Mouse (Mus musculus) induced T-regulatory cell, adult 2 months (primary cell): ENCODE measurements around the gene Ehbp1.
A peak's percentile ranks its signal among the peaks of the same experiment; 100 is the strongest.

Experiments used
- DNase-seq: peaks from one replicate; pipeline ENCODE4 v3.0.0-alpha.2; 2012; ENCODE audit warnings: low read depth

The Ehbp1 gene

GRCm38 (mm10) chr11:22342242-22343207 is at the start of gene Ehbp1:
Gene Ehbp1, minus strand, starts transcription at chr11:22342292.
- no peak for DNase-seq

GRCm38 (mm10) chr11:22387472-22388098 is 45.5 kb upstream of the Ehbp1 start:
- DNase-seq = no peak

GRCm38 (mm10) chr11:22383532-22383931 is 41.4 kb upstream of the Ehbp1 start:
- no peak for DNase-seq

GRCm38 (mm10) chr11:22374811-22375210 is 32.7 kb upstream of the Ehbp1 start:
- no peak for DNase-seq

- DNase-seq = no peak
Measured at GRCm38 (mm10) chr11:22373290-22373674, 31.2 kb upstream of the Ehbp1 start.

- no peak for DNase-seq
Measured at GRCm38 (mm10) chr11:22372609-22373289, 30.7 kb upstream of the Ehbp1 start.

- DNase-seq = no peak
Measured at GRCm38 (mm10) chr11:22369841-22370240, 27.7 kb upstream of the Ehbp1 start.

GRCm38 (mm10) chr11:22368621-22369020 is 26.5 kb upstream of the Ehbp1 start:
- DNase-seq = no peak

GRCm38 (mm10) chr11:22366486-22366885 is 24.4 kb upstream of the Ehbp1 start:
- DNase-seq = no peak

GRCm38 (mm10) chr11:22353962-22354621 is 12.0 kb upstream of the Ehbp1 start:
- DNase-seq = no peak

GRCm38 (mm10) chr11:22349945-22350344 is 7.9 kb upstream of the Ehbp1 start:
- DNase-seq = no peak

GRCm38 (mm10) chr11:22348536-22348910 is 6.4 kb upstream of the Ehbp1 start:
- DNase-seq = no peak

GRCm38 (mm10) chr11:22347651-22348535 is 5.8 kb upstream of the Ehbp1 start:
- no peak for DNase-seq

- no peak for DNase-seq
Measured at GRCm38 (mm10) chr11:22327302-22327910, 14.7 kb downstream of the Ehbp1 start.

- no peak for DNase-seq
Measured at GRCm38 (mm10) chr11:22317824-22318411, 24.2 kb downstream of the Ehbp1 start.

GRCm38 (mm10) chr11:22315801-22316200 is 26.3 kb downstream of the Ehbp1 start:
- DNase-seq = no peak

GRCm38 (mm10) chr11:22301164-22301563 is 40.9 kb downstream of the Ehbp1 start:
- no peak for DNase-seq

- DNase-seq = no peak
Measured at GRCm38 (mm10) chr11:22289164-22289563, 52.9 kb downstream of the Ehbp1 start.

- no peak for DNase-seq
Measured at GRCm38 (mm10) chr11:22287513-22287900, 54.6 kb downstream of the Ehbp1 start.

- peak; percentile 95 for DNase-seq
Measured at GRCm38 (mm10) chr11:22286885-22287512, 55.1 kb downstream of the Ehbp1 start.
